Mouse (Mus musculus) spleen, postnatal 36 days (tissue): ENCODE measurements around the gene Prmt9.

Source experiments
- DNase-seq, 2 experiments: peaks; one replicate each; pipeline ENCODE4 v3.0.0; 2022; ENCODE audit warnings: low spot score in 2 of 2, mixed read lengths in 1 of 2

The Prmt9 gene

GRCm38 (mm10) chr8:77549121-77549706 lies at the start of gene Prmt9:
Gene Prmt9 (plus strand): TSS chr8:77549397.
- DNase-seq = peak; percentile 89 to 90

- DNase-seq = no peak
These were observed 48.9 kb upstream of the Prmt9 start for GRCm38 (mm10) chr8:77500264-77500663.

- no peak for DNase-seq
These were observed 48.1 kb upstream of the Prmt9 start for GRCm38 (mm10) chr8:77501131-77501530.

GRCm38 (mm10) chr8:77502547-77502946 lies 46.6 kb upstream of the Prmt9 start:
- no peak for DNase-seq

- DNase-seq = no peak
These were observed 42.7 kb upstream of the Prmt9 start for GRCm38 (mm10) chr8:77506539-77506938.

- DNase-seq = no peak
These were observed 41.6 kb upstream of the Prmt9 start for GRCm38 (mm10) chr8:77507510-77508035.

GRCm38 (mm10) chr8:77509044-77509443 lies 40.2 kb upstream of the Prmt9 start:
- DNase-seq = no peak

GRCm38 (mm10) chr8:77510426-77510825 lies 38.8 kb upstream of the Prmt9 start:
- DNase-seq = no peak

- no peak for DNase-seq
These were observed 37.3 kb upstream of the Prmt9 start for GRCm38 (mm10) chr8:77511750-77512493.

GRCm38 (mm10) chr8:77515201-77515600 lies 34.0 kb upstream of the Prmt9 start:
- DNase-seq = no peak

GRCm38 (mm10) chr8:77515786-77516185 lies 33.4 kb upstream of the Prmt9 start:
- no peak for DNase-seq

- no peak for DNase-seq
These were observed 32.4 kb upstream of the Prmt9 start for GRCm38 (mm10) chr8:77516845-77517244.

- DNase-seq = peak; percentile 74 to 79
These were observed 31.6 kb upstream of the Prmt9 start, which contains the start of gene Arhgap10 for GRCm38 (mm10) chr8:77517301-77518200. Gene Arhgap10 (minus strand): TSS chr8:77517953.

- DNase-seq = no peak
These were observed 30.7 kb upstream of the Prmt9 start for GRCm38 (mm10) chr8:77518201-77519115.

GRCm38 (mm10) chr8:77520601-77521000 lies 28.6 kb upstream of the Prmt9 start:
- no peak for DNase-seq

- DNase-seq = no peak
These were observed 28.0 kb upstream of the Prmt9 start for GRCm38 (mm10) chr8:77521028-77521785.

GRCm38 (mm10) chr8:77522984-77523383 lies 26.2 kb upstream of the Prmt9 start:
- DNase-seq = no peak

- no peak for DNase-seq
These were observed 25.1 kb upstream of the Prmt9 start for GRCm38 (mm10) chr8:77524018-77524615.

GRCm38 (mm10) chr8:77524906-77525305 lies 24.3 kb upstream of the Prmt9 start:
- no peak for DNase-seq

GRCm38 (mm10) chr8:77526130-77526529 lies 23.1 kb upstream of the Prmt9 start:
- DNase-seq = no peak
